Mouse (Mus musculus) neural tube, embryonic 15.5 days (tissue): Measurements from ENCODE around the gene F2rl3. TPM values are rescaled to one million over a fixed set of nuclear protein-coding genes. Genes with fewer than 3 reads are reported as not detected.

Experiments
- ATAC-seq: fragments of 200-750 bp; cut with Nextera tagmentation; 2 replicates; pipeline ENCODE4 v1.8.0; 2017; ENCODE audit warnings: mild to moderate bottlenecking, moderate TSS enrichment, moderate library complexity; ENCODE audit not compliant: low FRiP score
- H3K27ac ChIP-seq: fragments of 300-500 bp; sonication (generic); replicated peaks from 2 replicates; pipeline ENCODE4 v1.5.1; 2015; ENCODE audit warnings: mild to moderate bottlenecking, inconsistent platforms
- H3K27me3 ChIP-seq: fragments of 300-500 bp; sonication (generic); replicated peaks from 2 replicates; pipeline ENCODE4 v1.6.1; 2015; ENCODE audit warnings: inconsistent platforms
- H3K36me3 ChIP-seq: fragments of 300-500 bp; sonication (generic); 2 replicates; pipeline ENCODE4 v1.6.1; 2015; ENCODE audit warnings: inconsistent platforms
- H3K4me1 ChIP-seq: fragments of 300-500 bp; sonication (generic); 2 replicates; pipeline ENCODE4 v1.6.1; 2015; ENCODE audit warnings: inconsistent platforms
- H3K4me2 ChIP-seq: fragments of 300-500 bp; sonication (generic); 2 replicates; pipeline ENCODE4 v1.6.1; 2015; ENCODE audit warnings: inconsistent platforms, mild to moderate bottlenecking, moderate library complexity
- H3K4me3 ChIP-seq: fragments of 300-500 bp; sonication (generic); replicated peaks from 2 replicates; pipeline ENCODE4 v1.5.1; 2015; ENCODE audit warnings: mild to moderate bottlenecking, inconsistent platforms
- H3K9ac ChIP-seq: fragments of 300-500 bp; sonication (generic); replicated peaks from 2 replicates; pipeline ENCODE4 v1.6.1; 2015; ENCODE audit warnings: mild to moderate bottlenecking, inconsistent platforms
- H3K9me3 ChIP-seq: fragments of 300-500 bp; sonication (generic); replicated peaks from 2 replicates; pipeline ENCODE4 v1.6.1; 2016; ENCODE audit warnings: inconsistent platforms
- WGBS: fragments of 180-500 bp; shearing (Covaris S2); methylation state at CpG from one replicate; pipeline ENCODE4 v1.1.7; 2015; ENCODE audit warnings: mixed read lengths; 5-methylcytosine and 5-hydroxymethylcytosine counted together
- polyA plus RNA-seq: library from polyadenylated mRNA; unstranded; fragments of >200 nt; fragmentation: Nextera tagmentation; extraction: Ambion mirVana; gene quantifications from 2 replicates; pipeline ENCODE4 v1.2.1, GENCODE M21; 2015

F2rl3 gene
- polyA plus RNA-seq, 1 experiment from 2014 or later: 0.26 TPM

DNA sequence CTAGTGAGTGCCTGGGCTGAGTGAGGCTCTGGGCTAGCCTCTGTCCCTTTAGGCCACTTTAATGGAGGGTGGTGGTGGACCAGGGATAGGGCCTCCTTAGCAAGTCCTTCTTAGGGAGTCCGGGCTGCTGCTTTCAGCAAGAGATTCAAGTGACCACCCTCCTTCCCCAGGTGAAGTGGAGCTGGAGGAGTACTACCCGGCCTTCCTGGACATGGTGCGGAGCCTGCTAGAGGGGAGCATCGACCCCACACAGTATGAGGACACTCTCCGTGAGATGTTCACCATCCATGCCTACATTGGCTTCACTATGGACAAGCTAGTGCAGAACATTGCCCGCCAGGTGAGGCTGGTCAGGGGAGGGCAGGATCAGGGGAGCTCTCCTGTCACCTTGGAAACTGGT is 11.4 kb upstream of the F2rl3 start:
- H3K27me3 ChIP-seq: no peaks in the 10 kb centered on the region
- H3K4me3 ChIP-seq: no peak overlapping the region
- no peak overlapping the region for H3K27ac ChIP-seq
- no peak for ATAC-seq
- H3K9ac ChIP-seq: no peak overlapping the region
- H3K4me1 ChIP-seq: no peaks in the 10 kb centered on the region
- no peaks in the 10 kb centered on the region for H3K9me3 ChIP-seq
- no peak overlapping the region for H3K4me2 ChIP-seq
- H3K36me3 ChIP-seq: peaks cover 93% of the 10 kb centered on the region
- whole genome bisulfite sequencing: 91% methylated on average over 6 of the region's 6 CpGs

DNA sequence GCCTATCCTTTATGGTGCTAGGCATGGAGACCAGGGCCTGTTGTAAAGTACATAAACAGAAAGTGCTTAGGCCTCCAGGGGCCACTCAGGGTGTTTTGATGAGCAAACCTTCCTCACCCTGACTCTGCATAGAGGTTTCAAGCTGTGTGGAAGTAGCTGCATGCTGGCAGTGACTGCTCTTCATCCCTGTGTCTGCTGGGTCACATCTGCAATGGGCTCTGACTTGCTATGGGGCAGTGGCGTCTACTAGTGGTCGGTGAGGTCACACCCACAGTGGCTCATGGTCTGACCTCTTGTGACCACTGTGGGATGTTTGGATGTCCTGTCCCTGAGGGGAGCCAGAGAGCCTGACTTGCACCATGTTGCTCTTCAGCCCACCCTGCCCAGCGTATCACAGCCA is 10.6 kb upstream of the F2rl3 start:
- 90% methylated on average over 3 of the region's 3 CpGs for WGBS
- Histone ChIP-seq H3K27me3 (no peaks in the 10 kb centered on the region), H3K4me2 (no peak overlapping the region), H3K36me3 (peaks cover 94% of the 10 kb centered on the region), H3K9me3 (no peaks in the 10 kb centered on the region), H3K4me1 (no peaks in the 10 kb centered on the region), H3K9ac (no peak overlapping the region), H3K4me3 (no peak overlapping the region), H3K27ac (no peak overlapping the region)
- no peak for ATAC-seq

DNA sequence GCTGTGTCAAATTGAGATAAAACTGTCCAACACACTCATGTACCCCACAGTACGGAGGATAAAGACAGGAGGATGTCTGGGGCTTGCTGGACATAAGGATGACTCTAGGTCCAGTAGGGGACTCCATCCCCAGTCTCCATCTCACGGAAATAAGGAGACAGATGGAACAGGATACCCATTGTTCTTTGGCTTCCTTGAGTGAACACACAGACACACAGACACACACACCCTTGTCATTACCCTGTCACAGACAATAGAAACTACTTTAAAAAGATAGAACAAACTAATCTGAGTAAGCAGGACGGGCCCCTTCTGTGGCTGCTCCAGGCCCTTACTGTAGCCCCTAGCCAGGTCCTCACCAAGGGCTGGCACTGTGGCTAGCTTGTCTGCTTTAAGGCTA is 9.4 kb upstream of the F2rl3 start:
- peaks cover 94% of the 10 kb centered on the region for H3K36me3 ChIP-seq
- H3K27me3 ChIP-seq: no peaks in the 10 kb centered on the region
- H3K4me2 ChIP-seq: no peak overlapping the region
- no peak overlapping the region for H3K27ac ChIP-seq
- no peaks in the 10 kb centered on the region for H3K9me3 ChIP-seq
- no peaks in the 10 kb centered on the region for H3K4me1 ChIP-seq
- H3K4me3 ChIP-seq: no peak overlapping the region
- no peak overlapping the region for H3K9ac ChIP-seq
- 83% methylated on average over 3 of the region's 3 CpGs for WGBS
- no peak for ATAC-seq

DNA sequence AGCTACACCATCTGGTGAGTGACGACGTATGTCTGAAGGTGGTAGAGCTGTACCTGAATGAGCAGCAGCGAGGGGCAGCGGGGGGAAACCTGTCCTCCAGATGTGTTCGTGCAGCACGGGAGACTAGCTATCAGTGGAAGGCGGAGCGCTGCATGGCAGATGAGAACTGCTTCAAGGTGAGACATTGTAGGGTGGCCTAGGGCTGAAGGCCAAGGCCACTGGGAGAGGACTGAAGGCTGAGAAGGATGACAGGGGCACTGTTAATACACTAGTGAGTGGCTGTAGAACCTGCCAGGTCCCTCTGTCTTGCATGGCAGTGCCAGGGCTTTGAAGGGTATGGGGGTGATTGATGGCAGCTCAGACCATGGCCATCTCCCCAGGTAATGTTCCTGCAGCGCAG is 8.5 kb upstream of the F2rl3 start:
- H3K9ac ChIP-seq: no peak overlapping the region
- ATAC-seq: no peak
- H3K27me3 ChIP-seq: no peaks in the 10 kb centered on the region
- peaks cover 94% of the 10 kb centered on the region for H3K36me3 ChIP-seq
- H3K4me2 ChIP-seq: no peak overlapping the region
- no peak overlapping the region for H3K4me3 ChIP-seq
- H3K9me3 ChIP-seq: no peaks in the 10 kb centered on the region
- H3K4me1 ChIP-seq: no peaks in the 10 kb centered on the region
- 97% methylated on average over 9 of the region's 9 CpGs for WGBS
- no peak overlapping the region for H3K27ac ChIP-seq

DNA sequence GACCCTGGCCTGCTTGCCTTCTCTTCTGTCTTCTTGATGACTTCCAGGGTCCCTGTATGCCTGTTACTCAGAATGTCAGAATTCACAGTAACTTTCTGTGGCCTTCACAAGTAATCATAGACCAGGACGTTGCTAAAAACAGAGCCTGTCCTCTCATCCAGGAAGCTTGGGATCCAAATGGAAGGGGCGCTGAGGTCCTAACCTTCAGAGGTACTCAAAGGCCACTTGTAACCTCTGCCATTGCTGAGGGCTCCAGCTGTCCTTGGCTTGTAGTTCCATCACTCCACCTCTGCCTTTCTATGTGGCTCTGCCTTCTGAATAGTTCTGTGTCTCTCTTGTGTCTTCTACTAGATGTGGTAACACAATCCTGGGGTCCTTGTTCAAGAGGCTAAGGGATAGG is 7.9 kb upstream of the F2rl3 start:
- no peak overlapping the region for H3K9ac ChIP-seq
- H3K27ac ChIP-seq: no peak overlapping the region
- no peak for ATAC-seq
- H3K4me2 ChIP-seq: no peak overlapping the region
- no peaks in the 10 kb centered on the region for H3K9me3 ChIP-seq
- WGBS: 95% methylated on average over 2 of the region's 2 CpGs
- H3K4me3 ChIP-seq: no peak overlapping the region
- H3K27me3 ChIP-seq: no peaks in the 10 kb centered on the region
- peaks cover 94% of the 10 kb centered on the region for H3K36me3 ChIP-seq
- H3K4me1 ChIP-seq: no peaks in the 10 kb centered on the region

DNA sequence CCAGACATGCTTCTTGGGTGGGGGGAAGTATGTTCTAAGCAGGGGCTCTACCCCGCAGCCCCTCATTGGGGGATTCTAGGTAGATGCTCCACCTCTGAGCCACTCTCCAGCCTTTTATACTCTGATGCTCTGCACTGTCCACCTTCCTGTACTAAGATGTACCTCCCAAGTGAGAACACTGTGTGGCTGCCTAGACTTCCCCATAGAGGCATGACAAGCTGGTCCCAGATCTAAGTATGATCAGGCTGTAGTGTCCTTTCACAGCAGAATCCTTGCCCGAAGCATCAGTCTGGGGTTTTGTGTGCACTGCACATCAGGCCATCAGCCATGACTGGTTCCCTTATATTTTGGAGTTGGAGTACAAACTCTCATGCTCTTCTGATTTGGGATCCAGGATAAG is 5.6 kb upstream of the F2rl3 start:
- no peak for ATAC-seq
- Histone ChIP-seq H3K4me2 (no peak overlapping the region), H3K4me1 (no peaks in the 10 kb centered on the region), H3K9ac (no peak overlapping the region), H3K36me3 (peaks cover 80% of the 10 kb centered on the region), H3K27me3 (no peaks in the 10 kb centered on the region), H3K27ac (no peak overlapping the region), H3K4me3 (no peak overlapping the region), H3K9me3 (no peaks in the 10 kb centered on the region)
- 96% methylated on average over 2 of the region's 2 CpGs for WGBS

DNA sequence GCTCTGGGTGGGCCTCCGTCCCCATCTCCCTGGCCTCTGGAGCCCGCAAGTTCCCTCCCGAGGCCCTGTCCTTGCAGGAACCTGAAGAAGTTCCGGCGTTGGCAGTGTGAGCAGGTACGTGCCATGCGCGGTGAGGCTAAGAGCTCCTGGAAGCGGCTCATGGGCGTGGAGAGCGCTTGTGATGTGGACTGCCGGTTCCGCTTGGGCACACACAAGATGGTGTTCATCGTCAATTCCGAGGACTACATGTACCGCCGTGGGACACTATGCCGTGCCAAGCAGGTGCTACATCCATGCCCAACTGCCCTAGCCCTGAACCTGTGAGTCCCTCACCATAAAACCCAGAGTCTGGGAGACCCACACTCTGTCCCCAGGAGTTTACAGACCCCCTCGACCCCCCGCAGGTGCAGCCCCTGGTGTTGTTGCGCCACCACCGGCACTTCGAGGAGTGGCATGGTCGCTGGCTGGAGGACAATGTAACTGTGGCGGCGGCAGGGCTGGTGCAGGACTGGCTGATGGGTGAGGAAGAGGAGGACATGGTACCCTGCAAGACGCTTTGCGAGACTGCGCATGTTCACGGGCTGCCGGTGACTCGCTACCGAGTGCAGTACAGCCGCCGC is 4.8 kb upstream of the F2rl3 start:
- Histone ChIP-seq H3K27ac (no peak overlapping the region), H3K27me3 (no peaks in the 10 kb centered on the region), H3K36me3 (peaks cover 72% of the 10 kb centered on the region), H3K4me2 (no peak overlapping the region), H3K4me1 (no peaks in the 10 kb centered on the region), H3K4me3 (no peak overlapping the region), H3K9ac (no peak overlapping the region), H3K9me3 (no peaks in the 10 kb centered on the region)
- WGBS: 98% methylated on average over 35 of the region's 35 CpGs
- ATAC-seq: no peak

DNA sequence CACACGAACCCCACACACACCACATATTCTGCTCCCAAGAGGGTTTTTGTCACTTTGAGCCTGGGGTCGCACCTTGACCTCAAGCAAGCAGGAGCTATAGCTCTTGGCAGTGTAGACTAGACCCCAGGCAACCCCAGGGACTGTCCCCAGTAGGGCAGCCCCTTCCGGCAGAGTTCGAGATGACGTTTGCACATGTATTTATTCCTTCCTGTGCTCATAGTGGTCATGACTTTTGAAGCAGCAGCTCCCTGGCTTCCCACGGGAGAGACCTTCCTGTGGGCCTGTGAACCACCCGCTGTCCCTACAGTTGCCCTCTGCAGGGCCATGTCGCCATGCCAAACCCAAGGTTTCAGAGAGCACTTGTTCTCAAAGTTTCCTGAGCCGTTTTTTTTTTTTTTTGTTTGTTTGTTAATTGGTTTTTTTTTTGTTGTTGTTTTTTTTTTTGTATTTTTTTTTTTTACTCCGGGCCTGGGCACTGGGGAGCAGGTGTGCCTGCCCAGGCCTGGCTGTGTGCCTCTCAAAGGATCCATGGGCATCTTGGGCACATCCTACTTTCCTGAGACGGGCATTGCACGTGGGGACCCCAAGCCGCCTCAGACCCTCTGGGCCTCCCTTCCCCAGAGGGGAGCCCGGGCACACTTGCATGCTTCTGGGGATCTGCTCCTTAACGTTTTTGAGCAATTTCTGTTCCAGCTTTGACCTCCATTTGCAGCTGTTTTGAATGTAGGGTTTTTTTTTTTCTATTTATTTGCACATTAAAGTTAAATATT is 4.1 kb upstream of the F2rl3 start:
- no peaks in the 10 kb centered on the region for H3K27me3 ChIP-seq
- no peak overlapping the region for H3K4me3 ChIP-seq
- peaks cover 65% of the 10 kb centered on the region for H3K36me3 ChIP-seq
- no peak for ATAC-seq
- no peaks in the 10 kb centered on the region for H3K9me3 ChIP-seq
- no peak overlapping the region for H3K27ac ChIP-seq
- H3K4me1 ChIP-seq: no peaks in the 10 kb centered on the region
- no peak overlapping the region for H3K4me2 ChIP-seq
- no peak overlapping the region for H3K9ac ChIP-seq
- WGBS: 92% methylated on average over 15 of the region's 15 CpGs

DNA sequence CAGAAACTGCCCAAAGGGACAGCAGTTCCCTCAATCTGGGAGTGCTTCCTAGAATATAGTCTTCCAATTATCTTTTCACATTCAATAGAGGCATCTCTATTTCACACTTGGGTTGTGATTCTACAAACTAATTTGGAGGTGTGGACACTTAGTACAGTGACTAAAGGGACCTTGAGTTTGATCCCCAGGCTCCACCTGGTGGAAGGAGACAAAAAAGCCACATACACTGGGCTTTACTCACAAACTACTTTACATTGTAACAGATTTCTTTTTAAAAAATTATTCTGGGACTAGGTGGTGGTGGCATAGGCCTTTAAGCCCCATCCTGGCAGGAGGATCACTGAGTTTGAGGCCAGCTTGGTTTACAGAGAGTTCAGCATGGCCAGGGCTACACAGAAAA is 3.4 kb upstream of the F2rl3 start:
- no peak overlapping the region for H3K27ac ChIP-seq
- ATAC-seq: no peak
- no peaks in the 10 kb centered on the region for H3K9me3 ChIP-seq
- H3K9ac ChIP-seq: no peak overlapping the region
- no peaks in the 10 kb centered on the region for H3K4me1 ChIP-seq
- H3K4me3 ChIP-seq: no peak overlapping the region
- H3K36me3 ChIP-seq: peaks cover 58% of the 10 kb centered on the region
- no peak overlapping the region for H3K4me2 ChIP-seq
- H3K27me3 ChIP-seq: no peaks in the 10 kb centered on the region

DNA sequence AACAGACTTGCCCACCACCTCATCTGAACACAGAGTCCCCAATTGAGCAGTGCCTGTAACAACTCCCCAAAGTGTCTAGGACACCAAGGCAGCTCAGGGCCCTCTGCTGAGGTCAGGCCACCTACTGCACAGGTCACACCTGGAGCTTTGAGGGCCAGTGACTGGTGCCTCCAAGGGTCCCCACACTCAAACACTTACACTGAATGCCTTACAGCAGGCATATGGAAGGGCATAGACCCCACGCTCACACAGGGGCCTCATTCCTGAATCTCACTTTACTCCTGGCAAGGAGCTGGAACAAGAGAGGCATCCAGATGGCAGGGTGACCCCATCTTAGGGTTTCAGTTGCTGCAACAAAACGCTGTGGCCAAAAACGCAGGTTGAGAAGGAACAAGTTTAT is 1.5 kb upstream of the F2rl3 start:
- Histone ChIP-seq H3K9me3 (no peaks in the 10 kb centered on the region), H3K9ac (no peak overlapping the region), H3K4me2 (no peak overlapping the region), H3K4me3 (no peak overlapping the region), H3K36me3 (peaks cover 44% of the 10 kb centered on the region), H3K27ac (no peak overlapping the region), H3K27me3 (no peaks in the 10 kb centered on the region), H3K4me1 (no peaks in the 10 kb centered on the region)
- ATAC-seq: no peak
- WGBS: 96% methylated on average over 3 of the region's 3 CpGs

DNA sequence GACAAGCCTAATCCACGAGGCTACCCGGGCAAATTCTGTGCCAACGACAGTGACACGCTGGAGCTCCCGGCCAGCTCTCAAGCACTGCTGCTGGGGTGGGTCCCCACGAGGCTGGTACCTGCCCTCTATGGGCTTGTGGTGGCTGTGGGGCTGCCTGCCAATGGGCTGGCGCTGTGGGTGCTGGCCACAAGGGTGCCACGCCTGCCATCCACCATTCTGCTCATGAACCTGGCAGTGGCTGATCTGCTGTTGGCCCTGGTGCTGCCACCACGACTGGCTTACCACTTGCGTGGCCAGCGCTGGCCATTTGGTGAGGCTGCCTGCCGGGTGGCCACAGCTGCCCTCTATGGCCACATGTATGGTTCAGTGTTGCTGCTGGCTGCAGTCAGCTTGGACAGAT is 626 bp downstream of the F2rl3 start:
- Histone ChIP-seq H3K4me2 (no peak overlapping the region), H3K4me1 (no peaks in the 10 kb centered on the region), H3K9me3 (no peaks in the 10 kb centered on the region), H3K27me3 (no peaks in the 10 kb centered on the region), H3K27ac (no peak overlapping the region), H3K9ac (no peak overlapping the region), H3K36me3 (peaks cover 23% of the 10 kb centered on the region), H3K4me3 (no peak overlapping the region)
- ATAC-seq: no peak
- WGBS: 88% methylated on average over 12 of the region's 12 CpGs

DNA sequence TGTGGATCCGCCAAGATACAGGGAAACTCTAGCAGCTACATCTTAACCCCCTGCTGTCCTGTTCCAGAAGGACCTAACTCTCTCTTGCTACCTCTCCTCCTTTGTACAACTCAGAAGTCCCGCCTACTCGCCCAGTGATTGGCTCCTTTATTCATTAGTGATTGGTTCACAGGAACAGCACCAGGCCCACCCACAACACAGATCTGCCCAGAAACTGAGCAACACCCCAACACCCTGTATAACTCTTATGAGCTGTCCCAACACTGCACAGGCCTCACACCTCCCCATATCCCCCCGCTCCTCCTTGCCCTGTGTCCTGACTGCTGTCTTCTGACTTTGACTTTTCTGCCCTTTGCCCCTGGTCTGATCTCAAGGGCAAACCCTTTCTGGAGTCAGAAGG is 4.0 kb downstream of the F2rl3 start:
- Histone ChIP-seq H3K27ac (no peak overlapping the region), H3K9me3 (no peaks in the 10 kb centered on the region), H3K9ac (no peak overlapping the region), H3K4me3 (no peak overlapping the region), H3K4me1 (no peaks in the 10 kb centered on the region), H3K4me2 (no peak overlapping the region), H3K36me3 (no peaks in the 10 kb centered on the region), H3K27me3 (no peaks in the 10 kb centered on the region)
- WGBS: 79% methylated on average over 4 of the region's 4 CpGs
- no peak for ATAC-seq
